Mouse (Mus musculus) spleen, postnatal 4 days (tissue): Measurements from ENCODE around the gene Ssna1.

Experiments
- DNase-seq, 2 experiments: peaks; one replicate each; pipeline ENCODE4 v3.0.0; 2022; ENCODE audit warnings: low spot score in 2 of 2

The Ssna1 gene

DNA sequence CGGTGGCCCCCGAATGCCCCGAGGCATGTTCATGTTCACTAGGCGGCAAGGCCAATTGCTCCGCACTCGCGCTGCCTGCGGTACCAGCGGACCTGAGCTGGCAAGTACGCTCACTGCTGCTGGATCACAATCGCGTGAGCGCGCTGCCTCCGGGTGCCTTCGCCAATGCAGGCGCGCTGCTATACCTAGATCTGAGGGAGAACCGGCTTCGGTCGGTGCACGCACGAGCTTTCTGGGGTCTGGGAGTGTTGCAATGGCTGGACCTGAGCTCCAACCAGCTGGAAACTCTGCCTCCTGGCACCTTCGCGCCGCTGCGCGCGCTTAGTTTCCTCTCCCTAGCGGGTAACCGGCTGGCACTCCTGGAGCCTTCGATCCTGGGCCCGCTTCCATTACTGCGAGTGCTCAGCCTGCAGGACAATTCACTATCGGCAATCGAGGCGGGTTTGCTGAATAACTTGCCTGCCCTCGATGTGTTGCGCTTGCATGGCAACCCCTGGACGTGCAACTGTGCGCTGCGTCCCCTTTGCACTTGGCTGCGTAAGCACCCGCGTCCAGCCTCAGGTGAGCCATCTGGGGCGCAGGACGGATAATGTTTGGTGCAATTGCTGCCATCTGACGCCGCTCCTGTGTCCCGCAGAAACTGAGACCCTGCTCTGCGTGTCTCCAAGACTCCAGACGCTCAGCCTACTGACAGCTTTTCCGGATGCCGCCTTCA is 18.0 kb upstream of the Ssna1 start:
- DNase-seq, result no peak

DNA sequence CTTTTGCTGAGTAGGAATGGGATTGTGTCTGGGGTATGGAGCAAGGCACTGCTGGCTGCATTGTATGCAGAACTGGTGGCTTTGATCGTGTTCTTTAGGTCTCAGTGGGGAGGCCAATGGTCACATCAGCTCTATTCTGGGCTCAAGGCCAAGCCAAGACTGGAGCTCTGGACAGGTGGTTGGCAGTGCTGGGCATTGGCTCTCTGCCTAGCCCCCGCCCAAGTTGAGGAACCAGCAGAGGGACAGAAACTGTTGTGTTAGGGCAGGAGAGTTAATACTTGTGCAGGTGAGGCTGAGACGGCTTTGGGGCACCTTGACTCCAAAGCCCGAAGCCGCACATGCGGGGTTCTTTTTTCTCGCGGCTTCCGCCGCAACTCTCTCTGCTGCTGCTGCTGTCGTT is 17.4 kb upstream of the Ssna1 start, which contains the start of gene Lrrc26:
TSS of gene Lrrc26 (plus strand) at position 265 of the 400 bp plus-strand sequence.
- DNase-seq, result no peak

DNA sequence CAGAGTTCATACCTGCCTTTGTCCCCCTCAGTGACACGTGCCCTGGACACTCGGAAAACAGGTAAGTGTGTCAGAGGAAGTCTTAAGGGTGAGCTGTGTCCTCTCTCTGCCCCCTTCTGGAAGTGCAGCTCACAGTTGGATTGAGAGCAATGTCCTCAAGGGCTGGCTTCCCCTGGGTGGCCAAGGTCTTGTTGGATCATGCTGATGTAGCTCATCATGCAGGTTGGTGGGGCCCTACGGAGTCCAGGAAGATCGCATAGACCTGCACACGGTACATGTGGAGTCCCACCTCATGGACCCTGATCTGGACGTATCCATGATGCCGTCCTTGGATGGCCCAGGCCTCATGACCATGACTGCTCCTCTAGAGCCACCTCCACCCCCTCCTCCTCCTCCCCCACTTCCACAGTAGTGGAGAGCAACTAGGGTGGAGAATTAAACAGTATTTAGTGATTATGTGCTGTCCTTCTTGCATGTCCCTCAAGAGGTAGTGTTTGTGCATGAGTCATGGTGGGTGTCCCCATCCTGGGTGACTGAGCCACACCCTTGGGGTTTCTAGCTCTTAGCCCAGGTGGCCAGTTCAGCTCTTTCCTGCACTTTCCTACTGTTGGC is 16.6 kb upstream of the Ssna1 start:
- DNase-seq, result no peak

DNA sequence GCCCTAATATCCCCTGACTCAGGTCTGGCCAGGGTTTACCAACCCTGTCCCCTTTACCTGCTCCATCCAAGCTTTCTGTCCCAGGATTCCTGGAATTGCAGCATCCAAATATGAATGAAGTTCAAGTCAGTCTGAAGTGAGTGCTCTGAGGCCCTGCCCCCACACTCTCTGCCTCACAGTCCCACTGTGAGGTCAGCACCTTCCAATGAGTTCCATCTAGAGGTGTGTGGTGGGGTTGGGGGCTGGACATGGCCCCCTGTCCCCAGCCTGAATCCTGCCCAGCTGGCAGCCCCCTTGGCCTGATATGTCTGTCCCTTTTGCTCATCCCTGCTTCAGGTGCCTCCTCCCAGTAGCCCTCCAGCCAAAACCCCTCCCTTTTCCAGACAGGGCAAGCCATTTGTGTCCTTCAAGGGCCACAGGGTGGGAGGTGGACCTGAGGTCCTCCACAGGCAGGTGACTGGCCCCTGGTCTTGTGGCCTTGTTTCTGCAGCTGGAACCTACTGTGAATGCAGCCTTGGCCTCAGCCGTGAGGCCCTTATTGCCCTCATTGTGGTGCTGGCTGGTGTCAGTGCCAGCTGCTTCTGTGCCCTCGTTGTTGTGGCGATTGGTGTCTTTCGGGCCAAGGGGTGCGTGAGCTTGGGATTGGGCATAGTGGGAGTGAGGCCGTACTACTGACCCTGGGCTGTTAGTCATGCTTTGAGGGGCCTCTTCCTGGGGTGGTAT is 15.8 kb upstream of the Ssna1 start, which contains the start of gene Tmem210:
TSS of gene Tmem210 (plus strand) at position 219 of the 723 bp plus-strand sequence.
- no peak for DNase-seq

DNA sequence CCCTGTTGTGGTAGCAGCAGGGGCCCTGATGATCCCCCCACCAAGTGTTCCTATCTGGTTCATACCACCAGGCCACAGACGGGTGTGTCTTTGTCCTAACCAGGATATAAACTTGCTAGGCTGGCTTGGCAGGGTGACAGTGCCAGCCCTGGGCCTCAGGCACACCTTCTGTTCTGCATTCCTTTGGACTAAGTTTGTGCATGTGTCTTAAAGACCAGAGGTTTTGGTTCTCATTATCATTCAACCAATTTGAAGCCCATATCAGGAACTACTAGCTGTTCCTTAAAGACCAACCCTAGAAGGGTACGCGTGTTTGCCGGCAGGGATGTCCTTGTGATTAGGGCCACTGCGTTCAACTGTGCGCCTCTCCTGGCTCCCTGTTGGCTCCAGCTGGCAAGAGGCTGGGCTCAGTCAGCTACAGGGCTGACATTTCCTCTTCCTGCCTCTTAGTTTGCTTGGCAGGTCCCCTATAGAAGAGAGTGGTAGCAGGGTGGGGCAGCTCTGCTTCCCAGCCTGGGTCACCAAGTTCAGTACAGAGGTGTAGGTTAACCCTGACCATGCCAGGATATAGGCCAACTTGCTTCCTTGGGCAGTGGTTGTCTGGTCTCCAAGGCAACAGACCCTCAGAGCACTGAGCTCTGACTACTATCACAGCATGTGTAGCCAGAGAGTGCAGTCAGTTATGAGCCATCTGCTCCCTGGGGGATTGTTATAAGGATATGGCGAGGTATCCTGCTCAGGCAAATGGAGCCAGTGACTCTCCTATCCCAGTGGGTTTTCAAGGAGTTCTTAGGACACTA is 14.8 kb upstream of the Ssna1 start:
- DNase-seq, result no peak

DNA sequence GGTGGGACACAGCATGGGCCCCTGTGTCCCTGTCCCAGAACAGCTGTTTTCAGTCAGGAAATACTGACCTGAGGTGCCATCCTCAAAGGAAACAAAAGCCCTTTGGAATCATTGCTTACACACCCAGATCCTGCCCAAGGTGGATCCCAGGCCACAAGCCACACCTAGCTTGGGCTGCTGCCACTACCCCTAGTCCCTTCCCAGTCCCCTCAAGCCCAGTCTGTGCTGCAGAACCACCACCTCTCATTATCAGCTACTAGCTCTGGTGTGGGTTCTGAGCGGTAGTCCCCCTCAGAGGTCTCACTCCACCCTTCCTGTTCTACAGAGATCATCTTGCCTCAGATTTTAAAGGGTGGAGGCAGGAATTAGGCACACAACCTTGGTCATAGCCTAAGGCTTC is 14.1 kb upstream of the Ssna1 start:
- no peak for DNase-seq

DNA sequence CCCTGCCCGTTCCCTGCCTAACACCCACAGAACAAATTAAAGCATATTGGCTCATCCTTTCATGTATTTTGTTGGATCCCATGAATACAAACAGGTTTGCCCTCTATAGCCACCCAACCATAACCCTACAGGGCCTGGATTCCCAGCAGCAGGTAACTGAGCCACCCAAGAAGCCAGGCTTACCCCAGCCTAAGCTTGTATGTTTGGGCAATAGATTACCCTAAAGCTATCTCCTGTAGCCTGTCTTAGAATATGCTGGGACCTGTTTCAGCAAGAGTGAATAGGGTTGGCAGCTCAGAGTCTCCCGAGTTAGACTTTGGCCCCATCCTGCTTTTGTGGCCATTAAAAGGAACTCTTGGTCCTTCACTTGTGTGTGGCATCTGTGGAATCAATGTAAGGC is 13.3 kb upstream of the Ssna1 start:
- no peak for DNase-seq

DNA sequence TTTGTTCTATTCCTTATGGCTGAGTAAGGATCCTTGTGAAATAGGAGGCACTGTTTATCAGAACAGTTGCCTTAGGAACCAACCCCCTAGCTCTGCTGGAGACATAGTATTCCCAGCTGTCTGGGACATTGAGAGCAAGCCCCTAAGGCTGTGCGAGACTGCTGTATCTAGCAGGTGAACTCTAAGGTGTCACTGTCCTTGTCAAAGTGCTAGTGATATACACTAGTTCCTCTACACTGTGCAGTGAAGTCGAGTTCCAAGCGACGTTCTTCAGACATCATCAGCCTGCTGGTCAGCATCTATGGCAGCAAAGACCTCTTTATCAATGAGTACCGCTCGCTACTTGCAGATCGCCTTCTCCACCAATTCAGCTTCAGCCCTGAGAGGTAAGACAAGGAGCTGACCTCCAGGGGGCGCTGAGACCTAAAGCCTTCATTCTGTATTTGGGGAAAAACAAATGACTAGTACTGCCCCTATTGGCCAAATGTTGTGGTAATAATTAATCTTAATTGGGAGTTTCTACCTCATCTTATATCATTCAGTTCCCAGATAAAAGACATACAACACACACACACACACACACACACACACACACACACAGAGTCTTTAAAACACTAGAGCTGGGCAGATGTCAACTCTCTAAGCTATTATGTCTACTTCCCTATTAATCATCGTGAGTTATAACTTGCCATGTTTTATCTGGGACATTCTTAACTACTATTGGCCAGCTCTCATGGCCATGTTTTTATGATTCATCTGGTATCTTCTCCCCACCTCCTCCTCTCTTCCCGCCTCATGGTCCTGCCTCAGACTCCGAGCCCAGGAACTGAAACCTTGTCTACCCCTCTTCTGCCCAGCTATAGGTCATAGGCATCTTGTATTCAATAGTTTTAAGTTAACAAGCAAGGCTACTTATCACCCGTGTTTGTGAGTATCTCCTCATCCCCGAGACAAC is 7.0 kb upstream of the Ssna1 start:
- DNase-seq, result peak; percentile 85 to 94

DNA sequence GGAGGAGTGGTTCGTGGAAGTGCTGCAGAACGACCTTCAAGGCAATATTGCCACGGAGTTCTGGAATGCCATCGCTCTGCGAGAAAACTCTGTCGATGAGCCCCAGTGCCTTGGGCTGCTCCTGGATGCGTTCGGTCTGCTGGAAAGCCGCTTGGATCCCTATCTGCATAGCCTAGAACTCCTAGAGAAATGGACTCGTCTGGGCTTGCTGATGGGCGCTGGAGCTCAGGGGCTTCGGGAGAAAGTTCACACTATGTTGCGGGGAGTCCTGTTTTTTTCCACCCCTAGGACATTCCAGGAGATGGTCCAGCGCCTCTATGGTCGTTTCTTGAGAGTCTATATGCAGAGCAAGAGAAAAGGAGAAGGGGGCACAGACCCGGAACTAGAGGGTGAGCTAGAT is 772 bp upstream of the Ssna1 start:
- no peak for DNase-seq

DNA sequence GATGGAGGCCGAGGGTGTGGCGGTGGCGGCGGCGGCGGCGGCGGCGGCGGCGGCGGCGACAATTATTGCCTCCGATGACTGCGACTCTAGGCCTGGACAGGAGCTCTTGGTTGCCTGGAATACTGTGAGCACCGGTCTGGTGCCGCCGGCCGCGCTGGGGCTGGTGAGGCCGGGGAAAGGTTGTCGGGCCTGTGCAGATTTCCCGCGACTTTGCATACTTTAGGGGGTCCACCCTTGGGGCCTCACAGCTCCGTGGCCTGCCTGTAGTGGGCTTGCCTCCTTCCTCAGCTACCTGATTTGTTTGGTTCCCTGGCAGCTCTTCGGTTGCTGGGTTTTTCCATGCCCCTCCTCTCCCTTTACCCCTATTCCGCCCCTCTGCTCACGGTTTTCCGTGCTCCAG is 277 bp upstream of the Ssna1 start:
- no peak for DNase-seq

DNA sequence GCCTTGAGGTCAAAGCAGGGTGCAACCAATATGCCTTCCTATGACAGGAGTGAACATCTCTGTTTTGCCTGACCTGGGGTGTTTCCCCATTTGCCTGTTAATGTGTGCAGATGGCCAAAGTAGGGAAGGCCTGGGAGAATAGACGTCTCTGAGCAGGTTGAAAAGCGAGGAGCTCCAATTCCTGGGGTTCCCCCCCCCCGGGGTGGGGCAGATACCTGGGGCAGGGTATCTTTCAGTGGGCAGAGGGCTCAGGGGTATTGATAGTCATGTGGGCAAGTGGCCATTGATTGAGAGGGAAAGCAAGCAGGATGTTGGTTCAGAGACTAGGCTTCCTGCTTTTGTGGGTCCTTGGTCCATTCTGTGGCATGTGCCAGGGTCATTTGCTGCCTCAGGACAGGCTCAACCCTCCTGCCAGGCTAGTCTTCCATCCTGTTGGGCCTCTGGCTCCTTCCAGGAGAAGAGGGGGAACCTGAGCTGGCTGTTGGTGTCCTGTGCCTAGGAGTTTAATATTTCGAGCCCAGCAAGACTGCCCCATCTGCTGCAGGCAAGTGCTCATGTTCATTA is 4.4 kb downstream of the Ssna1 start:
- DNase-seq, result no peak

DNA sequence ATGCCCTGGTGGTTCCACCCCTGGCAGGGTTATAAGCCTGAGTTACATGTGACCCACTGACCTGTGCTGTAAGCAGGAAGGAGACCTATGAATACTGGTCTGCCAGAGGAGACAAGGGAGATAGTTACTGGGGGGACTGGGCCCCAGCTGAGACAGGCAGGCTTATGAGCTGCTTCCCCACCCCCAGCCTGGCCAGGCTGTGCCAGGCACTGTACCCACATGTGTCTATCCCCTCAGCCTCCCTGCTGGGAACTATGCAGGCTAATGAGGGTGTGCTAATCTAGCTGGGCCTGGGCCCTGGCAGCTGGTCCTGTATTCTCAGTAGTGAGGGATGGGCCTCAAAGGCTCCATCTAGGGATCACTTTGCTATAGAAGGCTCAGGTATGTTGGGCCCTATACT is 5.0 kb downstream of the Ssna1 start:
- no peak for DNase-seq

DNA sequence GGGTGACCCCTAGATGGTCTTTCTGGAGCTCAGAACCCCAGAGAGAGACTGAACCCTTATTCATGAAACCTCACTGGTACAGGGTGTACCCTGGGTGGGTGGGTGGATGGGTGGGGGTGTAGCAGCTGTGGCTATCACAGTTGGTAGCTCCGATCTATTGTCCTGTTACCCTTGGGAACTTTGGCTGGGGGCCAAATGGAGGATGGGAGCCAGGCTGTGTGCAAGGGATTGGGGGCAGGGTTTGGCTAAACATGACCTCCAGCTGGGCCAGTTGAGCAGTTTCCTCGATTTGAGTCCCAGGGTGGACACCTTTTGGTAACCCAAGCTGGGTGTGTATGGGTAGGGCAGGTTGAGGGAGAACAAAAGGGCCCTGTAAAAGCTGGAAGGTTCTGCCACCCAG is 5.5 kb downstream of the Ssna1 start:
- DNase-seq, result no peak

DNA sequence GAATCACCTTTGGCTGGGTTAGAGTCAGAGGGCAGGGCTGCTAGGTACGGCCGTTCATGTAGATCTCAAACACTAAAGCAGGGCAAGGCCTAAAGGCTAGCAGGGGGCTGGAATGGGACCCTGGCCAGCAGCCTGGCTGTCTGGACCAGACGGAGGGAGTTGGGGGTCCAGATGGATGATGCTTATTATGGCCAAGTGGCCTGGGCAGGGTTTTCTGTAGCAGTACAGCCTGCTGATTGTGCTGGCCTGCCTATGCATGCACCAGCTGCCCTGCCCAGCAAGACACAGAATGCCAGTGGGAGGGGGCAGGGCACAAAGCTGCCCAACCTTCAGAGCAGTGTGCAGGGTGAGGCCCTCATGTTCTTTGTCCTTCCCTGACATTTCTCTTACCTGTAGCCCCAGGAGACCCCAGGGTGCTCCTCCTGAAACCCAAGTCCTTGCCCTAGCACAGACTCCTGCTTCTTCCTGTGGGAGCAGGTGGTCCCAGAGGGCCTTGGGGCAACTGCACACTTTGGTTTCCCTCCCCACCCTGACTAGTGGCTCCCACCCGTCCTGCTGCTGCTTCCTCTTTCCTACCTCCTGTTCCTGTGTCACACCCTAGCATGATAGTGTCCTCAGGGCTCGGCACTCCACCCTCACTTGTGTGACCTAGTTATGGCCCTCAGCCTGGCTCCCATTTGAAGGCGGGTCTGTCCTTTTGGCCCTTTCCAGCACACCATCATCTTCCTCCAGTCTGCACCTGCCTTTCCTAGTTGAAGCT is 6.2 kb downstream of the Ssna1 start:
- no peak for DNase-seq

DNA sequence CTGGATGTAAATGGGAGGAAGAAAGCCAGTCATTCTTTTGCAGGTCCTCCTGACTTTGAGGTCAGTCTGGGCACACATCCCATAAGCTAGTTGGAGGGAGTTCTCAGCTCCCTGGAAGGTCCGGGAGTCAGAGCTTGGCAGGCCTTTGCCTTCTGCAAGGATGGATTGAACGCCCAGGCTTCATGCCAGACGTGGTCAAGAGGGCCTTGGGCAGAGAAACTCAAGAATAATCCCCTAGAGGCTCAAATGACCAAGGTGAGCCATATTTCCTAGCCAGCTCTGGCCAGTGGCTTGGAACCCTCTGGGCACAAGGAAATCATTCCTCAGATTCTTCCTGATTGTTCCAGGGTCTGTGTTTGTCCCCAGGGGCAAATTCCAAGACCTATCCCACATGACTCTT is 7.4 kb downstream of the Ssna1 start:
- no peak for DNase-seq

DNA sequence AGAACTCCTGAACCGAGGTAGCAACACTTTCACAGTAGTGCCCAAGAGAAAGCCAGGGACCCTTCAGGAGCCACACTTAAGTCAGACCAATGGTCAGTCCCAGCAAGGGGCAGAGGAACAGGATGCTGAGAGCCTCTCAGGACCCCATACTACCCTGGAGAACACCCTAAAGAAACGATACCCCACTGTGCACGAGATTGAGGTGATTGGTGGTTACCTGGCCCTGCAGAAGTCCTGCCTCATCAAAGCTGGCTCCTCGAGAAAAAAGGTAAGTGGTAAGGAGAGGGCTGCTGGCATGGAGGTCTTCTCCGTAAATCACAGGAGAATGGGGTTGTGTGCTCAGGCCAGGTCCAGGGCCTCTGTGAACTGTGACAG is 8.0 kb downstream of the Ssna1 start:
- no peak for DNase-seq

DNA sequence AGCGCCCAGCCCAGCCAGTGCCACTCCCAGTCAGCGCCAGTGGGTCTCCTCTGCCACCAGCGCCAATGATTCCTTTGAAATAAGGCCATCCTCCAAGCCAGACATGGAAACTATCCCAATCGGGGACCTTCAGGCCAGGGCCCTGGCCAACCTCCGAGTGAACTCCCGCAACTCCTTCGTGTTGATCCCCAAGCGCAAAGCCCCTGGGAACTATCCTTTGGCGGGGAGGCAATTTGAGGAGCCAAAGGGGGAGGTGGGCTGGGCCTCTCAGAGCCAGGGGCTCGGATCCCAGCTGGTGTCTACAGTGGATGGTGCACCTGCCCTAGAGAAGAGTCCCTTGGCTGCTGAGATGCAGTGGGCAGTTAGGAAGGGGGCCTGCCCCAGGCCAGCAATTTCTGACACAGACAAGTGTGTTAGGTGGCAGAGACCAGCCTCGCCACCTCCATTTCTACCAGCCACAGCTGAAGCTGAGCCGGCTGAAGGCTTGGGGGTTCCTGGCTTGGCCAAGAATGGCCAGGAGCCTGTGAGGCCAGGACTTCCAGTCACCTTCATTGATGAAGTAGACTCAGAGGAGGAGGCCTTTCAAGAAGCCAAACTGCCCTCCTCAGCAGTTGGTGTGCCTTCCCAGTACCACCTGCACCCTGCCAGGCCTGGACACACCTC is 8.5 kb downstream of the Ssna1 start:
- no peak for DNase-seq

DNA sequence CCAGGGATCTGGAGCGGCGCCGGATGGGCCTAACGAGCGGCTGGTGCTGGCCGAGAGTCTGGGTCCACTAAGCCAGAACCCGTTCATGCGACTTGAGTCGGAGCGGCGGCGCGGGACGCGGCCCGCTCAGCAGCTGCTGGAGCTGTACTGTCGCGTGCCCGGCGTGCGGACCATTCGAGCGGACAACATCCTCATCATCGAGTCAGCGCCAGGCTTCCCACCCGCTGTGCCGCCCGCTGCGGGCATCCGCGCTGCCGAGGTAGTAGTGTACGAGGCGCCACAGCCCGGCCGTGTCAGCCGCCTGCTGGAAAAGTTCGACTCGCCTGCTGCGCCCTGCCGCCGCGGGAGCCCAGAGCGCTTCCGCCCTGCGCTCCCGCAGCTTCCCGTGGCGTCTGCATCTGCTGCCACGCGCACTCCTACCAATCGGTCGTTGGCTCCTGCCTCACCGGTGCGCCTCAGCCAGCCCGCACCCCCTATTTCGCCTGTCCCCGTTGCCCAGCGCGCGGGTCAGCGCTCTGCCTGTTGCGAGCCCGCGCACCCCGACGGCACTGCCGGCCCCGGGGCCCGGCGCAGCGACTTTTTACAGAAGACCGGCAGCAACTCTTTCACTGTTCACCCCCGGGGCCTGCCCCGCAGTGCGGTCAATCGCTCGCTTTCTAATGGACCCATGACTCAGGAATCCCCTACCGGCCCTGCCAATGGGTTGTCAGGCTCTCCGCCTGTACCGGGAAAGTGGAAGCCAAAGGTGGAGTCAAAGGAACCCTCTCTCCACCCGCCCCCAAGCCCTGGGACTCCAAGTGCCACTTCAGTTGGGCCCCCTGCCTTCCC is 9.2 kb downstream of the Ssna1 start:
- peak; percentile 59 to 81 for DNase-seq
